Mouse (Mus musculus) inflammation-experienced regulatory T-cells, adult 16 weeks (primary cell): ENCODE measurements around the gene D630003M21Rik. TPM values are rescaled to one million over a fixed set of nuclear protein-coding genes. Genes with fewer than 3 reads are reported as not detected.

Source experiments
- polyA plus RNA-seq: library from polyadenylated mRNA; unstranded; fragments of 100-300 nt; shearing (Covaris generic); gene quantifications from one replicate; pipeline ENCODE4 v1.2.1, GENCODE M21; 2017

The D630003M21Rik gene
- not detected for polyA plus RNA-seq

GRCm38 (mm10) chr2:158228670-158229502 is at the start of gene D630003M21Rik:
Gene D630003M21Rik (minus strand): TSS chr2:158229222.

GRCm38 (mm10) chr2:158258005-158258418 is 29.0 kb upstream of the D630003M21Rik start, which contains the start of gene Bpi:
Gene Bpi (plus strand): TSS chr2:158258094.

GRCm38 (mm10) chr2:158146223-158146622 is 82.8 kb downstream of the D630003M21Rik start, which contains the start of gene Tgm2:
Gene Tgm2 (minus strand): TSS chr2:158146436.

Other genes starting within 250 kb of the D630003M21Rik start
- gene Tti1, start 200.8 kb downstream of the D630003M21Rik start, polyA plus RNA-seq: 36.1 TPM
- gene Rprd1b, start 200.7 kb downstream of the D630003M21Rik start, polyA plus RNA-seq: 53.1 TPM
- 10.7 TPM for gene Tgm2, start 82.8 kb downstream of the D630003M21Rik start, polyA plus RNA-seq
- gene Bpi, start 28.9 kb upstream of the D630003M21Rik start, polyA plus RNA-seq: not detected
- 0.77 TPM for gene Lbp, start 77.3 kb upstream of the D630003M21Rik start, polyA plus RNA-seq
- 0.06 TPM for gene Snhg11, start 146.4 kb upstream of the D630003M21Rik start, polyA plus RNA-seq
- 9.1 TPM for gene Ralgapb, start 180.6 kb upstream of the D630003M21Rik start, polyA plus RNA-seq